Mouse (Mus musculus) megakaryocyte-erythroid progenitor cell, adult 5-6 weeks (primary cell): Measurements from ENCODE around the gene Runx3. TPM values are rescaled to one million over a fixed set of nuclear protein-coding genes. Genes with fewer than 3 reads are reported as not detected.
"Not testable (repeated sequence)": the region's sequence is repeated elsewhere in the genome, so short reads cannot be mapped to it uniquely, and the experiment has no call there.

Source experiments
- ATAC-seq: replicated peaks from 2 replicates; pipeline ENCODE4 v1.8.0; 2016; ENCODE audit warnings: mild to moderate bottlenecking, inconsistent platforms; ENCODE audit not compliant: severe bottlenecking, poor library complexity, low FRiP score, low TSS enrichment
- total RNA-seq, 2 experiments: library from RNA; stranded (forward) in 1 of 2; stranded (reverse) in 1 of 2; fragments of 200-1000, 215-1000 nt in 1 of 2; fragments of >200 nt in 1 of 2; fragmentation: Nextera tagmentation in 1 of 2; gene quantifications; 2 replicates each; pipeline ENCODE4 v1.2.3; 2014 to 2017

The Runx3 gene
- total RNA-seq, 2 experiments from 2014 or later, result 6.1 to 61.6 TPM

- ATAC-seq, result no peak
Measured at GRCm38 (mm10) chr4:135160168-135160567, 39.7 kb downstream of the Runx3 start.

GRCm38 (mm10) chr4:135161441-135161840, 41.0 kb downstream of the Runx3 start:
- no peak for ATAC-seq

- no peak for ATAC-seq
Measured at GRCm38 (mm10) chr4:135165761-135166160, 45.3 kb downstream of the Runx3 start.

- ATAC-seq, result peak; percentile 51
Measured at GRCm38 (mm10) chr4:135166413-135167225, 46.2 kb downstream of the Runx3 start.

- ATAC-seq, result no peak; the same call in 1 of the 2 replicates
Measured at GRCm38 (mm10) chr4:135167816-135168527, 47.5 kb downstream of the Runx3 start.

GRCm38 (mm10) chr4:135169096-135169495, 48.6 kb downstream of the Runx3 start:
- ATAC-seq, result no peak

- no peak for ATAC-seq
Measured at GRCm38 (mm10) chr4:135169501-135169900, 49.0 kb downstream of the Runx3 start.

GRCm38 (mm10) chr4:135171304-135171875, 50.9 kb downstream of the Runx3 start:
- ATAC-seq, result peak; percentile 66

GRCm38 (mm10) chr4:135175406-135176120, 55.1 kb downstream of the Runx3 start:
- ATAC-seq, result no peak

GRCm38 (mm10) chr4:135177568-135177967, 57.1 kb downstream of the Runx3 start:
- ATAC-seq, result no peak

- ATAC-seq, result peak; percentile 68
Measured at GRCm38 (mm10) chr4:135179077-135179481, 58.6 kb downstream of the Runx3 start.

GRCm38 (mm10) chr4:135181819-135182218, 61.4 kb downstream of the Runx3 start:
- ATAC-seq, result no peak

- ATAC-seq, result not testable (repeated sequence)
Measured at GRCm38 (mm10) chr4:135184277-135184676, 63.8 kb downstream of the Runx3 start.

- ATAC-seq, result no peak
Measured at GRCm38 (mm10) chr4:135189452-135190008, 69.1 kb downstream of the Runx3 start.

GRCm38 (mm10) chr4:135190364-135190763, 69.9 kb downstream of the Runx3 start:
- ATAC-seq, result no peak

- ATAC-seq, result no peak
Measured at GRCm38 (mm10) chr4:135191185-135191584, 70.7 kb downstream of the Runx3 start.

- ATAC-seq, result no peak
Measured at GRCm38 (mm10) chr4:135191604-135192003, 71.2 kb downstream of the Runx3 start.

- ATAC-seq, result no peak
Measured at GRCm38 (mm10) chr4:135192841-135193240, 72.4 kb downstream of the Runx3 start.

GRCm38 (mm10) chr4:135197857-135198256, 77.4 kb downstream of the Runx3 start:
- no peak for ATAC-seq
